In genomic region chr16:13732786-13733185, GRCm38 (mm10) we compare ENCODE assay signal across 22 mouse cellular contexts. TPM values are rescaled to one million over a fixed set of nuclear protein-coding genes. Genes with fewer than 3 reads are reported as not detected.
"Had no signal": no experiment of that assay in that cellular context is flagged by ENCODE, and none has a peak within 500 bp of the region (broad histone marks: within the 10 kb centered on the region; RNA-seq: fewer than 3 reads in every experiment).

No protein-coding gene starts in this region.

- H3K4me2 ChIP-seq: lung, embryonic 14.5 days; midbrain, embryonic 12.5 days; neural tube, embryonic 13.5 days had no signal

- H3K36me3 ChIP-seq: midbrain, embryonic 10.5 days; midbrain, embryonic 12.5 days; neural tube, embryonic 13.5 days had no signal

- H3K9me3 ChIP-seq: midbrain, embryonic 10.5 days; midbrain, embryonic 12.5 days; neural tube, embryonic 13.5 days had no signal

- H3K9ac ChIP-seq: liver, embryonic 14.5 days; lung, embryonic 14.5 days; midbrain, embryonic 12.5 days; neural tube, embryonic 13.5 days had no signal

- H3K4me3 ChIP-seq: midbrain, embryonic 10.5 days; midbrain, embryonic 12.5 days; myocyte; neural tube, embryonic 13.5 days had no signal

- H3K27me3 ChIP-seq: neural tube, embryonic 13.5 days had no signal

- H3K27ac ChIP-seq: liver, embryonic 14.5 days; midbrain, embryonic 10.5 days; midbrain, embryonic 12.5 days; neural tube, embryonic 13.5 days had no signal

- DNase-seq: lung, adult 18-20 months; lung, embryonic 14.5 days; lung, postnatal 10 days; lung, postnatal 4 days; midbrain, embryonic 14.5 days; right cerebral cortex, postnatal 25 days; right cerebral cortex, postnatal 4 days; spleen, adult 18-20 months; thymus, adult 2 months; thymus, postnatal 25 days; thymus, postnatal 4 days had no signal

- H3K4me1 ChIP-seq: midbrain, embryonic 12.5 days had no signal

- ATAC-seq: midbrain, embryonic 16.5 days had no signal

RNA-seq across cellular contexts. Expression of gene Pla2g10, which starts 2.0 kb away (rescaled TPM):
- total RNA-seq: megakaryocyte, adult 5-6 weeks; megakaryocyte-erythroid progenitor cell, adult 5-6 weeks; neutrophil, adult 5-6 weeks had no signal
- polyA plus RNA-seq: midbrain, embryonic 10.5 days; midbrain, embryonic 14.5 days; myocyte; neural tube, embryonic 11.5 days; urinary bladder, adult 2 months had no signal
